Mouse (Mus musculus) gastrocnemius, postnatal 14 days (tissue): ENCODE data around the gene Tmem185b. TPM values are rescaled to one million over a fixed set of nuclear protein-coding genes. Genes with fewer than 3 reads are reported as not detected.

Source experiments
- DNase-seq: peaks from one replicate; pipeline ENCODE4 v3.0.0; 2021; ENCODE audit warnings: mixed read lengths
- intact Hi-C: fragments of 180-260 bp; cut with DNase I; formaldehyde crosslinking; loops from one replicate; pipeline ENCODE4 v1.15.1; 2025; ENCODE audit warnings: low total_unique reads
- total RNA-seq, 2 experiments: library from RNA; stranded (reverse); gene quantifications; 2 replicates each; pipeline ENCODE4 v1.2.3; 2021

Tmem185b gene
- total RNA-seq, 2 experiments from 2014 or later: 5.5 to 5.9 TPM

DNA sequence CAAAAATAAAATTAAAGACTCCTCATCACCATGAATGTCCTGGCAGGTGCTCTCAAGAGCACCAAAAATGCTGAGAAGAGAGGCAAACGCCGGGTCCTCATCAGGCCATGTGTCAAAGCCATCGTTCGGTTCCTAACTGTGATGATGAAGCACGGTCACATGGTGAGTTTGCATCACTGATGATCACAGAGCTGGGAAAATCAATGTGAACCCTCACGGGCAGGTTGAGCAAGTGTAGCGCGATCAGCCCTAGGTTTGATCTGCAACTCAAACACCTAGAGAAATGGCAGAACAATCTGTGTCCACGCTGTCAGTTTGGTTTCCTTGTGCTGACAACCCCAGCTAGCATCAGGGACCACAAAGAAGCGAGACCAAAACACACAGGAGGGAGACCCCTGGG lies 26.5 kb upstream of the Tmem185b start:
- intact Hi-C loops: no loop called here
- DNase-seq: no peak

DNA sequence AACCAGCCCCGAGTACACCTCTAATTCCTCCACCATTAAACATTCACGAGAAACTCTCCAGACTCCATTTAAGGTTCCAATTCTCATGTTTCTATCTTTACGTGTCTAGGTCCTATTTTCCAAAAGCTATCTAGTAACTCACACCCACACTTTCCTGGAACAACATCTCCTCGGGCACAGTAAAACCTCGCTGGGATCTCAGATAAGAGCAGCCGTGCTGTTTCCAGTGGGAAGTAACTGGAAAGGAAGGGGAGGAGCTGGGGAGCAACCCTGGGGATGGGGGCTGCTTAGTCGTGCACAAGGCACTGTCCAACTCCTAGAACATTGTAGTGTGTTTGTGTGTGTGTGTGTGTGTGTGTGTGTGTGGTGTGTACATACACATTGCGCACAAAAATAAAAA lies 24.1 kb upstream of the Tmem185b start:
- DNase-seq: no peak
- intact Hi-C loops: no loop called here

DNA sequence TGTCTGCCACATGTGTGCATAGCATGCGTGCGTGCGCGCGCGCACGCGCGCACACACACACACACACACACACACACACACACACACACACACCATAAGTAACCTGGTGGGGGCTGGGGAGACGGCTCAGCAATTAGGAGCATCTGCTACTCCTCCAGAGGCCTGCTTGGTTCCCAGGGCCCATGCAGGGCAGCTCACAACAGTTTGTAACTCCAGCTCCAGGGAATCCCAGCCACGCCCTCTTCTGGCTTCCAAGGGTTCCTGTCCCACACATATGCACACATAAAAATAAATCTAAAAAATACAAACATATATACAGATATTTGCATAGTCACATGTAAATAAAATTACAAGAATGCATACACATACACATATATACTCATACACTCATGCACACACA lies 23.2 kb upstream of the Tmem185b start:
- DNase-seq: no peak
- intact Hi-C loops: no loop called here

DNA sequence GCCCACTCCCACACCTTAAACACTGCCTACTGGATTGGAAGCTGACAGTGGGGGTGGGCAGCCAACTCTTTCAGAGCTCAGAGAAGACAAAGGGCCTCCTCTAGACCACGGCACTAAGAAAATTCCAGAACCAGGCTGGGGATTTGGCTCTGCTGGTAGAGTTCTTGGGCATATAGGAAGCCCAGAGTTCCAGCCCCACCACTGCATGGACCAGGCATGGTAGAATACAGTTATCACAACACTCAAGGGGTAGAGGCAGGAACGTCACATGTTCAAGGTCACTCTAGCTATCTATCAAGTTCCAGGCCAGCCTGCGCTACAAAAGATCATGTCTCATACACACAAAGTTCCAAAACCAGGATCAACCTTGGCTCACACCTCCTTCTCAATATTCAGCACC lies 22.8 kb upstream of the Tmem185b start:
- intact Hi-C loops: no loop called here
- no peak for DNase-seq

DNA sequence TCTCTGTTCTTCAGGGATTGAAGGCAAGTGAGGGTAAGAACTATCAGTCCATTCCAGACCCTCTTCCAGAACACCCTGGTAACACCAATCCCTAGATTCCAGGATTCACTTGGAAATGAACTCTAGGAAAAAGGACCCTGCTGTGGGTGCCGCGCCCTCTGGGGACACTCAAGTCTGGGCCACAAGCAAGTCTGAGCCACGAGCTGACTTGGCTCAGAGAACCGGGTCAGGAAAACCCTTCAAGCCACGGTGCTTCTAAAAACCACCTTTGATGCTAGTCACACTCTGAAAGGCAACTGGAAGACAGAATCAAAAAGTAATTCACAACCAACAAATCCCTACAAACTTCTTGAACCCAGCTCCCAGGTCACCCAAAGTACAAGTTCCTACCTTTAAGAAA lies 22.2 kb upstream of the Tmem185b start:
- intact Hi-C loops: no loop called here
- no peak for DNase-seq

DNA sequence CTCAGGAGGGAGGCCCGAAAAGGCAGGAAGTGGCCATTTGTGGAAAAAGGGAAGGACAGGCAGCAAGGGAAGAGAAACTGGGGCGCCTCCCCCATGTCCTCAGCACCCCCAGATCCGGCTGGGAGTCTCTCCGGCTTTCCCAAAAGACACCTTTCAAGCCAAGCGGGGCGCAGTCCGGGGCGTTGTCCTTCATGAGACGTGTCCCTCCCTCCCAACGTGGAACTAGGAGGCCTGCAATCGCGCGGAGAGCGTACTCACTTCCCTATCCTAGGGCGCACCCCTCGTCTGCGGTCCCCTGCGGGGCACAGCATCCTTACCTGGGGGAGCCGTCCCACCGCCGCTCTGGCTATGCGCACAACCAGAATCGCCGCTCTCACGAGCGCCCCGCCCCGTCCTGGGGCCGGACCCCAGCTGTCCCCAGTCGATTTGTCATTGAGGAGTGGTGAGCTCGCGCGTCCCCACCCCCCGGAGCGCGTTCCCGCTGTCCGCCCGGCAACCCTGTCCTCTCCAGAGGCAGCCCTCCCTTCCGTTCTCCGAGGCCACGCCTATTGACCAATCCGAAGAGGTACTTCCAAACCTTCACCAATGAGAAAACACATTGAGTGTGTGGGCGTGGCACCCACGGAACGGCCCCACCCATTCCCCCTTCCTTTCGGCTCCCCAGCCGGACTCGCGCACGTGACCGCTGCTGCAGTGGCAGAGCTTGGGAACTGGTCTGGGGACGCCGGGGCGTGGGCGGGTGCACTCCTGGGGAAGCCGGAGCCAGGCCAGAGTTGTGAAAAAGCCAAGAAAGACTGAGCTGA lies 21.5 kb upstream of the Tmem185b start, which contains the start of gene Ralb:
Gene Ralb (minus strand): TSS at position 535 of the 803 bp plus-strand sequence.
- intact Hi-C loops: no loop called here
- peak; percentile 97 for DNase-seq

DNA sequence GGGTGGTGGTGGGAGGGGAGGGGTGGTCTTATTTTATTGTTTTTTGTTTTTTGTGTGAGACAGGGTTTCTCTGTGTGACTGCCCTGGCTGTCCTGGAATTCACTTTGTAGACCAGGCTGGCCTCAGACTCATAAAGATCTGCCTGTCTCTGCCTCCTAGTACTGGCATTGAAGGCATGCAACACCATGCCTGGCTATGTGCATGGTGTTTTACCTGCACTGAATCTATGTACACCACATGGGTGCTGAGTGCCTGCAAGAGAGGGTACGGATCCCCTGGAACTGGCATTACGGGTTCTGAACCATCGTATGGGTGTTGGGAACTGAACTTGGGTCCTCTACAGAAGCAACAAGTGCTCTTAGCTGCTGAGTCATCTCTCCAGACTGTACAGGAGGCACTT lies 20.0 kb upstream of the Tmem185b start:
- no peak for DNase-seq
- intact Hi-C loops: no loop called here

DNA sequence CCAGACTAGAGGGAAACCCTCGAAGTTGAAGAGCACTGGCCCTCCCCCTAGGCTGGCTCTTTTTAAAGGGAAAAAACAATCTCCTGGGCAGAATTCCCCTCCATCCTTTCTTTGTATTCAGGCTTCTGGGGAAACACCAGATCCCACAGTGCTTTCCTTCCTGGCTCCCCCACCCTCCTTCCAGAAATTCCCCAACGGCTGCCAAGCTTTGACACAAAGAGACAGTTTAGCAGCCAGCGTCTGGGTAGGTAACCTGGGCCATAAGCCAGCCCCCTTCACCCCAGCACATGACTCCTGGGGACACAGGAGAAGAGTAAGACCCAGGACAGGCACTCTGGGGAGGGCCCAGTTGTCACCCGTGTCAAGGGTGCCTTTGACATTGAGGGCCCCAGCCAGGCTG lies 17.4 kb upstream of the Tmem185b start:
- DNase-seq: no peak

DNA sequence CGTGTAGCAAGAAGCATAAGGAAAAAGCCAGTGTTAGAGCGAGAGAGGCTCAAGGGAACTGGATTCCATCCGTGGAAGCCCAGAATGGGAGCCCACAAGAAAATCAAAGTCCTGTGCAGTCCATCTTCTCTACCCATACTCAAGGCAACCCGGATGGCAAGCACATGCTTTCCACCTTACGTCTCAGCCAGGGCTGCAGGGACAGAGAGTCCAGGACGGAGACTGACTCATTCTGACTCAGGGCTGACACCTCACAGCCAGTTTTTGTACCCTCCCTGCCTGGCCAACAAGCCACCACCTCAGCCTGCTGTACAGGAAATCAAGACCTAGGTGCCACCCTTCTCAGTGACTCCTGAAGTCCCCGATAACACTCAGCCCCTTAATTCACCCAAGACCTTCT lies 16.5 kb upstream of the Tmem185b start:
- no peak for DNase-seq
- intact Hi-C loops: no loop called here

More for the DNA sequence above, 17.4 kb upstream of the Tmem185b start:
- intact Hi-C loops: no loop called here

DNA sequence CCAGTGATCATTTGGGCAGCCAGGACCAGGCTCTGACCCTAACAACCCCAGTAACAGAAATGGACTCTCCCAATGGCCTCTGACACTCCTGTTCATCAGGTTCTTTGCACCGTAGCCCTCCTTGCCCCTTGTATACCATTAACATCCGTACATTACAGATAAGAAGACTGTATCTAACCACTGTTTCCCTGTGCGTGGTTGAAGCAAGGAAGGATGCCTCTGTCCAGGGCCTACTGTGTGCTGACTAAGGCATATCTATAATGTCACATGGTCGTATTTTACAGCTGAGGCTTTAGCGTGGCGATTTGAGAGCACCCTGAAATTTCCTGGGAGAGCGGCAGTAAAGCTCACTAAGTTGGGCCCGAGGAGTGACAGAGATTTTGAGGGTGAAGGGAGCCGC lies 15.6 kb upstream of the Tmem185b start:
- intact Hi-C loops: no loop called here
- no peak for DNase-seq

DNA sequence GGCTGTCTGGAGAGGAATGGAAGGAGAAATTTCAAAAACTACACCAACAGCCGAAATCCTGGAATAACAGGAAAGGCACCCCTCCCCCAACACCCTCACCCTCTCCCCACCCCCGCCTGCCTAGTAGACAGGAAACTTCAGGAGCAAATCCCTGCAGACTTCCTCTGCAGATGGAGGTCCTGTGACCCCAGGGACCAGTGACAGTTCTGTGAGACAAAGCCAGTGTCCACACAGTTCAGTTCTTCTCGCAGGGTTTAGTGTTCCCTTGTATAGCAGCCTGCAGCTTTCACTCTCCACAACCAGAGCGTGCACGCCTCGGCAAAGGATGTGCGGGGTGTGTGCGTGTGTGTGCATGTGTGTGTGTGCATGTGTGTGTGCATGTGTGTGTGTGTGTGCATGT lies 15.1 kb upstream of the Tmem185b start:
- DNase-seq: no peak
- intact Hi-C loops: no loop called here

DNA sequence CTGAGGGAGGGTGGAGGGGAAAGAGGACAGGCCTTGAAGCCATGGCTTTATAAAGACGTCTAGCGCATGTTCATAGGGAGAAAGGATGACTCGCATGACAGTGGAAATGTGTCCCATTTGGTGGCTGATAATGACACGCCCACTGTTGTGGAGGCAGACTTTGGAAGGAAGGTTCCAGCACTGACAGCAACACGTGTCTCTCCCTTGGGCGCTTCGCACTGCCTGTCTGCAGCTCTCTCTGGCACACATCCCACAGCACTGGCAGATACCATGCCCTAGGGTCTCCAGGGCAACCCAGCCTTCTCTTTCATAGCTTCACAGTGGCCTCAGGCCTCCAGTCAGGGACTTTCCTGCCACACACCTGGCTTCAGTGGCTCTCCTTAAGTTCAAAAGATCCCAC lies 7.9 kb upstream of the Tmem185b start:
- DNase-seq: no peak
- intact Hi-C loops: no loop called here

DNA sequence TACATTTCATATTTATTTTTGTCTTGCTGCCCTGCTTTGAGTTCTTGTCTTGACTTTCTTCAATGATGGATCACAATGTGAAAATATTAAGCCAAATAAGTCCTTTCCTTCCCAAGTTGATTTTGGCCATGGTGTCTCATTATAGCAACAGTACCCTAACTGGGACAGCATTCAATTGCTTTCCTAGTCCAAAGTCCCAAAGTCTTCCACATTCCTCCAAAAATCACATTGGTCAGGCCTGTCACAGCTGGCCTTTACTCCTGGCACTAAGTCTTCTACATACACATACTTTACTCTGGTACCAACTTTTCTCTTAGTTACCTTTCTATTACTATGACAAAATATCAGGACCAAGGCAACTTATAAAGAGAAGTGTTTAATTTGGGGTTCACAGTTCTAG lies 7.2 kb upstream of the Tmem185b start:
- intact Hi-C loops: no loop called here
- DNase-seq: no peak

DNA sequence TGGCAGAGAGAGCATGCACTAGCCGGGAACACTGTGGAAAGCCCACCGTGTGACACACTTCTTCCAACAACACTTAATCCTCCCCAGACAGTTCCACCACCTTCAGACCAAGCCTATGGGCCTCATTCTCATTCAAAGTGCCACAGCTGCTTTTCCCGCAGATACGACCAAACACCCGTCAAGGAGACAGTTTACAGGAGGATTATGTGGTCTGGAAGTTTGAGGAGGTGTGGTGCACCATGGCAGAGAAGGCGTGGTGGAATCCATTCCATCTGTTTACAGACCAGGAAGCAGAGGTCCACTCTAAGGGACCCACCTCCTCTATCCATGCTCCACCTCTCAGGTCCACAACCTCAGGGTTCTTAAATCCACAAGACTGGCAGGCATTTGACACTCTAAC lies 6.7 kb upstream of the Tmem185b start:
- intact Hi-C loops: no loop called here
- no peak for DNase-seq

DNA sequence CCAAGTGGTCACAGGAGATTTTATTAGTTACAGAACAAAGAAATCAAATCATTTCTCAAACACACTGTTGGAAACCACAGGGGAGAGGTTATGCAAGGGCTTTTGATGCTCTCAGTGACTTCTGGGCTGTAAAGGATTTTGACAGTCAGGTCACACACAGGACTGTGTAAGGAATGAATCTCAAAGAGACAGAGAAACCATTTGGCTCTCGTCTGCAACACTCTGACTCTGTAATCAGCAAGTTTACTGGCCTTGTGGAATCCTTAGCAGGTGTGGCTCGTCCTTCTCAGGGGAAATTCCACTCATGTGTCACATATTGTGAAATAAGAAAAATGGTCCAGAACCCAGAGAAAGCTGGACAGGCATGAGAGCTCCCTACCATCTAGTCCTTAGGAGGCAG lies 4.9 kb upstream of the Tmem185b start:
- DNase-seq: no peak
- intact Hi-C loops: no loop called here

DNA sequence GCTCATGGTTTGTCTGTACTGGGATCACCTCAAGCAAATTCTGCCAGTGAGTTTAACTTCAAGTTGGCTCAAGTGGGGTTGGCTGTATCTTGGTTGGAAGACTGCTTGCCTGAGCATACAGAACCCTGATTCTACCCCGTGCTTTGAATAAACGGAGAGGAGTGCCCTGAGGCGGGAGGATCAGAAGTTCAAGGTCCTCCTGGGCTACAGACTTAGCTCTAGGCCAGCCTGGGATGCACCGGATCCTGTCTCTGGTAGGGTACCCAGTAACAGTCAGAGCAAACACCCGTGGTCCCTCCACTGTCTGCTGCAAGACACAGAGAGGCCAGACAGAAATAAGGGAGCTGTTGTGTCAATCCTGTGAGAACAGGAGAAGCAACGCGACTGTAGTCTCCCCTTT lies 4.3 kb upstream of the Tmem185b start:
- intact Hi-C loops: no loop called here
- no peak for DNase-seq

DNA sequence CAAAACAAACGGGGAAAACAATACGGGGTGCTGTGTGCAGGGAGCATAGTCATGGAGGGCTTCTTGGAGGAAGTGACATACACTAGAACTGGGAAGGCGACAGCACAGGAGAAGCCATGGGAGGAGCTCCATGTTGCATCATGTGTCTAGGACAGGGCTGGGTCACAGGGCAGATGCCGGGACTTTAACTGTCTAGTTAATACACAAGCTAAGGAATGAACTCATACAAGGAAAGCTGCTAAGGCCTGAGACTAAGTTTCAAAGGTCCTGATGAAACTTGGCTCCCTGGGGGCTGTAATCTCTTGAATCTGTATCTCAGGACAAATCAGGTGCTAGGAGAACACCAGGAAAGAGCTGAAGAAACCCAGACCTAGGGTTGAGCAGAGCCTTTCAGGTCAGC lies 3.2 kb upstream of the Tmem185b start:
- intact Hi-C loops: no loop called here
- DNase-seq: no peak

DNA sequence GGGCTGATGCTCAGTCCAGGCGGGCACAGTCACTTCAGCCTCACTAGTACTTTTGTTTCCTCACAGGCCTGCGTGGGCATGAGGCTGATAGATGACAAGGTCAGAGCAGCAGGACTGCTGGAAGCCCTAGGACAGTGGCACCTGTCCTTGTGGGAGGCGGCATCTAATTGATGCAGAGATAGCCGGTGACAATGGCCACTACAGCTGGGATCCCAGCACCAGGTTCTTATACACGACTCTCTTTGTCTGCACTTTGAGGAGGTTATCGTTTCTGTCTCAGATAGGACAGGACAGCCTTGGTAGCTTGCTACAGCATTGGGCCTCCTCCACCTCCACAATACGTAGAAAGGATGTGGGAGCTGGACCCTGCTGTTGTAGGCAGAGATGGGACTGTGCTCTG lies 2.6 kb upstream of the Tmem185b start:
- intact Hi-C loops: no loop called here
- no peak for DNase-seq

DNA sequence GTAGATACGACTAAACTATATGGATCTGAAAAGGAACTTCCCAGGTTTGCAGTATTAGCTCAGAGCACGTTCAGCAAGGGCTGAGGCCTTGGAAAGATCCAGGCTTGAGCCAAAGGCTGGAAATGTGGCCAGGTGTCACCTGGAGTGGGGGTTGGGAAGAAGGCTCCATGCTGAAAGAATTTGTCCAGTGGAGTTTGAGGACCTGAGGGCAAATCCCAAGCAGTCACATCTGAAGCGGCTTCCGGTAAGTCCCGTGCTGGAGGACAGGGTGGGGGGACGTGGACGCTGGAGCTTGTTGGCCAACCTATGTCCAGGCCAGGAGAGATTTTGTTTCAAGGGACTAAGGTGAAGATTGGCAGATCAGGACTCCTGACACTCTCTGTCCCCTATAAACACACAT lies 2.1 kb upstream of the Tmem185b start:
- no peak for DNase-seq
- intact Hi-C loops: no loop called here

DNA sequence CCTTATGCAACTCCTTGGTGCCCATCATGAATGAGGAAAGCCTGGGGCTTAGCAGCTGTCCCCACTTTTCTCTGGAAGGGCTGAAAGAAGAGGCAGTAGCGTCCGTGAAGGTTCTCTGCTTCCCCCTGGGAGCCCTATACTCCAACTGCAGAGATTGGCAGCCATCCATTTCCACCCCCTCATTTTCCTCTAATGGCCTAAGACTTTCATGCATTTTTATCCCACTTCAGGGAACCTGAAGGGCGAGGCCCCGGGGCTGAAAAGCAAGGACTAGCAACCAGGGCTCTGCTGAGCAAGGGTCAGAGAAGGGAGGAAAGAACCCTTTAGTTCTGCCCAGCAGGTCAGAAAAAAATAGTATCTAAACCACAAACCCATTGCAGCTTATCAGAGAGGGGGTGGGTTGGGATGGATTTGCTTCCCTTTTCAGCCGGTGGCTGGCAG lies 936 bp upstream of the Tmem185b start:
- DNase-seq: peak; percentile 58
- intact Hi-C loops: no loop called here

DNA sequence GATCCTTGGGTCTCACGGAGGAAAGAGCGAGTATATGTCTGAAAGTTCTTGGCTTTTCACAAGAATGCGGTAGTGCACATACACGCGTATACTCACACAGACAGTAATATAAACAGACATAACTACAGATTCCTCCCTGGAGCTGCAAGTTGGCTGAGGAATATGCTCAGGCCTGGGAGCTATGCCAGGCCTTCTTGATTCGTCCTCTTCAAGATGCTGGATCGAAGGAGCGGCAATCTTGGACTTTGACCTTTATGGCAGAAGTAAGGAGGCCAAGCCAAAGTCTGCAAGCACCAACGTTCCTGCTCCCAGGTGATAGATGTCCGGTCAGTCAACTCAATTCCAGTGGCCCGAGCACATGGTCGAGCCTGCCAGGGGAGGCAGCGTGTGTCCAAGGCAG lies 5.0 kb downstream of the Tmem185b start:
- DNase-seq: no peak
- intact Hi-C loops: no loop called here

DNA sequence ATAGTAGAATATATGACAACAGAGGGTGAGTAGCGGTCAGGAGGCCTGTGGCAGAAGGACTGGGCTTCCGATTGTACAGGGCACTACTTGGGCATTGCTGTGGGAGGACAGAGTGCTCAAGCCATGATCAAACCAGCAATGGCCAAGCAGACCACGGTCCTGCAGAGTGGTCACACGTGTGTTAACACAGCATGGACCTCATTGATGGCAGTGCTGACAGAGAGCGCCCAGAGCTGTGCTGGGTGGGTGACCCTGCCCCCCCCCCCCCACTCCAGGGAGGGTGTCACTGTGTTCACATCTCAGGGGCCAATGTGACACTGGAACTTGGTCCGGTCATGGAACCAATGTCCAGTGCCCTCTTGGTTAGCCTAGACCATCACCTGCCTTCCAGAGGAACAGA lies 6.2 kb downstream of the Tmem185b start:
- intact Hi-C loops: no loop called here

More for the DNA sequence above, 6.2 kb downstream of the Tmem185b start:
- DNase-seq: no peak
